Comparison of ENCODE assay signal across 9 mouse cellular contexts in the genomic region with DNA sequence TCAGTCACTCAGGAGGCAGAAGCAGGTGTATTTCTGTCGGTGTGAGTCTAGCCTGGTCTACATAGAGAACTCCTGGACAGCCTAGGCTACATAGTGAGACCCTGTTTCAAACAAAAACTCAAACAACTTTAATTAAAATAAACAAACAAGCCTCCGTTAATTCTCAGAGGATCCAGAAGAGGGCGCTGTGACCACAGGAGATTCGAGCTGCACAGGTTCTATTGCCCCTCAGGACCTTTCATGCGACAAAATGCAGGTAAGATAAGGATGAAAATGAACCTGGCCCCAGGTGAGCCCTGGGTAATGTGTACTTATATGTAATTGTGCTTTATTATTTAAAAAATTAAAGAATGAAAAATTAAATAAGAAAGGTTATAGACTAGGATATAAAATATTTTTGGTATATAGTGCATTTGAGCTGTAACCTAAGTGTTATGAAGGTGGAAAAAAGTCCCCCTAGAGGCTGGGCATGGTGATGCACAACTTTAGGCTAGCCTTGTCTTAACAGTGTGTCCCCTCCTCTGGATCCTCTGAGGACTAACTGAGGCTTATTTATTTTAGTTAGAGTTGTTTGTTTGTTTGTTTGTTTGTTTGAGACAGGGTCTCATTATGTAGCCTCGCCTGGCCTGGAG. TPM values are rescaled to one million over a fixed set of nuclear protein-coding genes. Genes with fewer than 3 reads are reported as not detected.
DNase-seq lines count a peak whose midpoint lies in the region; ATAC-seq and TF ChIP-seq lines count a peak whose summit lies in the region.
"Had no signal": no experiment of that assay in that cellular context is flagged by ENCODE, and none has a peak within 500 bp of the region (broad histone marks: within the 10 kb centered on the region; RNA-seq: fewer than 3 reads in every experiment).

No protein-coding gene starts in this region.

- H3K27ac ChIP-seq in midbrain, postnatal 0 days (ENCODE audit: low read depth, low read length): no peak overlapping the region
- H3K27ac ChIP-seq in midbrain, embryonic 11.5 days (ENCODE audit: low read depth, low read length): no peak overlapping the region
- H3K27ac ChIP-seq in stomach, postnatal 0 days (replicated peaks): no peak overlapping the region
- H3K27ac ChIP-seq: limb, embryonic 15.5 days had no signal

- no peak overlapping the region for H3K4me2 ChIP-seq in midbrain, postnatal 0 days (ENCODE audit: low read depth, low read length, poor library complexity, severe bottlenecking)
- no peak overlapping the region for H3K4me2 ChIP-seq in midbrain, embryonic 11.5 days
- no peak overlapping the region for H3K4me2 ChIP-seq in stomach, postnatal 0 days (replicated peaks; ENCODE audit: low read depth)
- H3K4me2 ChIP-seq: limb, embryonic 15.5 days had no signal

- H3K27me3 ChIP-seq in midbrain, postnatal 0 days (ENCODE audit: insufficient read depth, low read length): 0 out of 2 replicates have a peak, but pooled peaks cover 3% of the 10 kb centered on the region
- no peaks in the 10 kb centered on the region for H3K27me3 ChIP-seq in midbrain, embryonic 11.5 days (ENCODE audit: control insufficient read depth, insufficient read depth, low read length)
- H3K27me3 ChIP-seq in stomach, postnatal 0 days (ENCODE audit: control insufficient read depth, insufficient read depth, low read length): no peaks in the 10 kb centered on the region

- 12% methylated on average over 6 of the region's 6 CpGs for WGBS in midbrain, postnatal 0 days
- WGBS in midbrain, embryonic 11.5 days: 14% methylated on average over 6 of the region's 6 CpGs
- 9% methylated on average over 6 of the region's 6 CpGs for WGBS in stomach, postnatal 0 days

- no peaks in the 10 kb centered on the region for H3K4me1 ChIP-seq in midbrain, postnatal 0 days (ENCODE audit: insufficient read depth, low read length)
- no peaks in the 10 kb centered on the region for H3K4me1 ChIP-seq in midbrain, embryonic 11.5 days (ENCODE audit: control insufficient read depth, insufficient read depth, low read length)
- H3K4me1 ChIP-seq in stomach, postnatal 0 days (replicated peaks; ENCODE audit: control insufficient read depth, insufficient read depth): no peaks in the 10 kb centered on the region
- H3K4me1 ChIP-seq: limb, embryonic 15.5 days had no signal

- peak; percentile 58 to 66 for DNase-seq in cerebellum, postnatal 14 days
- DNase-seq in cerebellum, postnatal 4 days (ENCODE audit: low spot score in 2 of 2): no peak
- DNase-seq in midbrain, postnatal 0 days (ENCODE audit: low spot score): no peak
- DNase-seq in midbrain, embryonic 11.5 days (ENCODE audit: low spot score, missing footprints): no peak
- peak; percentile 33 to 50 for DNase-seq in cerebellum, postnatal 36 days
- no peak for DNase-seq in stomach, postnatal 0 days (ENCODE audit: low spot score)
- no peak for DNase-seq in layer of hippocampus, postnatal 25 days (ENCODE audit: extremely low spot score in 1 of 2, low spot score in 1 of 2)
- DNase-seq in layer of hippocampus, postnatal 36 days: no peak

- TF ChIP-seq CTCF in midbrain, postnatal 0 days (IDR thresholded peaks at IDR 0.05): peak; percentile 60
- peak; percentile 64 for TF ChIP-seq CTCF in stomach, postnatal 0 days (IDR thresholded peaks at IDR 0.05; ENCODE audit: low read depth)

- no peak overlapping the region for H3K4me3 ChIP-seq in midbrain, postnatal 0 days (ENCODE audit: low read depth, low read length)
- H3K4me3 ChIP-seq in midbrain, embryonic 11.5 days (ENCODE audit: low read depth, low read length): no peak overlapping the region
- H3K4me3 ChIP-seq in stomach, postnatal 0 days (ENCODE audit: low read depth, low read length): no peak overlapping the region
- H3K4me3 ChIP-seq: limb, embryonic 15.5 days had no signal

- TF ChIP-seq EP300 in stomach, postnatal 0 days (optimal IDR thresholded peaks at IDR 0.05): no peak

- ATAC-seq in midbrain, postnatal 0 days (ENCODE audit: low FRiP score): no peak
- no peak for ATAC-seq in midbrain, embryonic 11.5 days (ENCODE audit: low FRiP score)
- no peak for ATAC-seq in stomach, postnatal 0 days (ENCODE audit: low FRiP score, low TSS enrichment)

- no peaks in the 10 kb centered on the region for H3K36me3 ChIP-seq in midbrain, postnatal 0 days (ENCODE audit: insufficient read depth, low read length)
- H3K36me3 ChIP-seq in midbrain, embryonic 11.5 days (ENCODE audit: control insufficient read depth, insufficient read depth, low read length): no peaks in the 10 kb centered on the region
- H3K36me3 ChIP-seq in stomach, postnatal 0 days (ENCODE audit: control insufficient read depth, insufficient read depth, low read length): no peaks in the 10 kb centered on the region
- H3K36me3 ChIP-seq: limb, embryonic 15.5 days had no signal

- no peak overlapping the region for H3K9ac ChIP-seq in midbrain, postnatal 0 days (replicated peaks; ENCODE audit: low read length, poor library complexity, severe bottlenecking)
- H3K9ac ChIP-seq in midbrain, embryonic 11.5 days (ENCODE audit: low read length): no peak overlapping the region
- H3K9ac ChIP-seq in stomach, postnatal 0 days (ENCODE audit: low read length): no peak overlapping the region
- H3K9ac ChIP-seq: limb, embryonic 15.5 days had no signal

- H3K9me3 ChIP-seq in midbrain, postnatal 0 days (ENCODE audit: low read length): no peaks in the 10 kb centered on the region
- H3K9me3 ChIP-seq in midbrain, embryonic 11.5 days (ENCODE audit: control insufficient read depth, low read length): no peaks in the 10 kb centered on the region
- H3K9me3 ChIP-seq in stomach, postnatal 0 days (ENCODE audit: control insufficient read depth, low read length): no peaks in the 10 kb centered on the region
- H3K9me3 ChIP-seq: limb, embryonic 15.5 days had no signal

RNA-seq across cellular contexts. Expression of gene Bcan, which starts 10.7 kb away (rescaled TPM):
- total RNA-seq in midbrain, postnatal 0 days (2014; rRNA removed): 248 and 284 TPM in 2 replicates
- polyA plus RNA-seq in midbrain, postnatal 0 days (2015; fragmentation: Nextera tagmentation; extraction: Ambion mirVana): 180 and 212 TPM in 2 replicates
- 0.37 and 0.44 TPM in 2 replicates for polyA plus RNA-seq in midbrain, embryonic 11.5 days (2014; fragmentation: Nextera tagmentation; extraction: Ambion mirVana)
- polyA plus RNA-seq in stomach, postnatal 0 days (2015; fragmentation: Nextera tagmentation; extraction: Ambion mirVana): 0.08 and 0.18 TPM in 2 replicates
- 100 to 1,000 TPM; 329 to 388 TPM for total RNA-seq in layer of hippocampus, postnatal 25 days (2021)
- 100 to 1,000 TPM; 296 to 327 TPM for total RNA-seq in layer of hippocampus, postnatal 36 days (2021)

RNA-seq across cellular contexts. Expression of gene Hapln2, which starts 16.6 kb away (rescaled TPM):
- 2.4 and 3.0 TPM in 2 replicates for total RNA-seq in midbrain, postnatal 0 days (2014; rRNA removed)
- polyA plus RNA-seq in midbrain, postnatal 0 days (2015; fragmentation: Nextera tagmentation; extraction: Ambion mirVana): 0.83 and 0.85 TPM in 2 replicates
- polyA plus RNA-seq in midbrain, embryonic 11.5 days (2014; fragmentation: Nextera tagmentation; extraction: Ambion mirVana): 0.11 TPM in 1 of 2 replicates, not detected in the other
- polyA plus RNA-seq in stomach, postnatal 0 days (2015; fragmentation: Nextera tagmentation; extraction: Ambion mirVana): not detected in 2 replicates
- total RNA-seq in layer of hippocampus, postnatal 25 days (2021): 10 to 100 TPM in 1 of 2 experiments, 1 to 10 TPM in 1; 7.3 to 12.0 TPM
- total RNA-seq in layer of hippocampus, postnatal 36 days (2021): 10 to 100 TPM; 14.9 to 18.0 TPM
- polyA plus RNA-seq: limb, embryonic 15.5 days had no signal

RNA-seq across cellular contexts. Expression of gene Gpatch4, which starts 32.2 kb away (rescaled TPM):
- 7.8 and 18.5 TPM in 2 replicates for total RNA-seq in midbrain, postnatal 0 days (2014; rRNA removed)
- polyA plus RNA-seq in midbrain, postnatal 0 days (2015; fragmentation: Nextera tagmentation; extraction: Ambion mirVana): 32.3 and 35.7 TPM in 2 replicates
- polyA plus RNA-seq in midbrain, embryonic 11.5 days (2014; fragmentation: Nextera tagmentation; extraction: Ambion mirVana): 31.8 and 32.9 TPM in 2 replicates
- 17.4 and 19.2 TPM in 2 replicates for polyA plus RNA-seq in stomach, postnatal 0 days (2015; fragmentation: Nextera tagmentation; extraction: Ambion mirVana)
- 10 to 100 TPM; 14.9 to 15.7 TPM for total RNA-seq in layer of hippocampus, postnatal 25 days (2021)
- total RNA-seq in layer of hippocampus, postnatal 36 days (2021): 10 to 100 TPM; 14.5 to 17.8 TPM

RNA-seq across cellular contexts. Expression of gene Nes, which starts 39.9 kb away (rescaled TPM):
- 22.4 and 37.1 TPM in 2 replicates for total RNA-seq in midbrain, postnatal 0 days (2014; rRNA removed)
- polyA plus RNA-seq in midbrain, postnatal 0 days (2015; fragmentation: Nextera tagmentation; extraction: Ambion mirVana): 8.2 and 8.8 TPM in 2 replicates
- polyA plus RNA-seq in midbrain, embryonic 11.5 days (2014; fragmentation: Nextera tagmentation; extraction: Ambion mirVana): 70.3 and 85.4 TPM in 2 replicates
- 5.3 and 5.7 TPM in 2 replicates for polyA plus RNA-seq in stomach, postnatal 0 days (2015; fragmentation: Nextera tagmentation; extraction: Ambion mirVana)
- 1 to 10 TPM; 4.6 to 5.5 TPM for total RNA-seq in layer of hippocampus, postnatal 25 days (2021)
- 1 to 10 TPM; 4.0 to 5.4 TPM for total RNA-seq in layer of hippocampus, postnatal 36 days (2021)

RNA-seq across cellular contexts. Expression of gene Naxe, which starts 47.5 kb away (rescaled TPM):
- total RNA-seq in midbrain, postnatal 0 days (2014; rRNA removed): 85.2 and 123 TPM in 2 replicates
- 166 and 176 TPM in 2 replicates for polyA plus RNA-seq in midbrain, postnatal 0 days (2015; fragmentation: Nextera tagmentation; extraction: Ambion mirVana)
- 126 and 128 TPM in 2 replicates for polyA plus RNA-seq in midbrain, embryonic 11.5 days (2014; fragmentation: Nextera tagmentation; extraction: Ambion mirVana)
- 134 and 142 TPM in 2 replicates for polyA plus RNA-seq in stomach, postnatal 0 days (2015; fragmentation: Nextera tagmentation; extraction: Ambion mirVana)
- total RNA-seq in layer of hippocampus, postnatal 25 days (2021): 10 to 100 TPM; 80.8 to 84.2 TPM
- total RNA-seq in layer of hippocampus, postnatal 36 days (2021): 10 to 100 TPM; 77.7 to 78.1 TPM

Comparison
In these comparisons a context has a peak if more than half of its experiments do, and no peak if none do; other contexts are left out.
1. DNase-seq: peak in cerebellum, postnatal 14 days (2 of 2) and cerebellum, postnatal 36 days (2 of 2); none in cerebellum, postnatal 4 days (0 of 2), midbrain, postnatal 0 days (single experiment), midbrain, embryonic 11.5 days (single experiment), stomach, postnatal 0 days (single experiment), layer of hippocampus, postnatal 25 days (0 of 2) and layer of hippocampus, postnatal 36 days (0 of 2).